Mouse (Mus musculus) bone marrow, adult 2 months (tissue): ENCODE results near the gene Eif3b.

Experiments used
- CTCF ChIP-seq: fragments of 200-500 bp; IDR thresholded peaks from 2 replicates; pipeline ENCODE4 v1.5.1; 2011; ENCODE audit warnings: low read length, control low read depth; ENCODE audit not compliant: control insufficient read depth, insufficient read depth
- POLR2A ChIP-seq: fragments of 200-500 bp; IDR thresholded peaks from 2 replicates; pipeline ENCODE4 v1.6.1; 2011; ENCODE audit warnings: low read depth, mild to moderate bottlenecking, control low read depth, low read length, borderline replicate concordance; ENCODE audit not compliant: control insufficient read depth

DNA sequence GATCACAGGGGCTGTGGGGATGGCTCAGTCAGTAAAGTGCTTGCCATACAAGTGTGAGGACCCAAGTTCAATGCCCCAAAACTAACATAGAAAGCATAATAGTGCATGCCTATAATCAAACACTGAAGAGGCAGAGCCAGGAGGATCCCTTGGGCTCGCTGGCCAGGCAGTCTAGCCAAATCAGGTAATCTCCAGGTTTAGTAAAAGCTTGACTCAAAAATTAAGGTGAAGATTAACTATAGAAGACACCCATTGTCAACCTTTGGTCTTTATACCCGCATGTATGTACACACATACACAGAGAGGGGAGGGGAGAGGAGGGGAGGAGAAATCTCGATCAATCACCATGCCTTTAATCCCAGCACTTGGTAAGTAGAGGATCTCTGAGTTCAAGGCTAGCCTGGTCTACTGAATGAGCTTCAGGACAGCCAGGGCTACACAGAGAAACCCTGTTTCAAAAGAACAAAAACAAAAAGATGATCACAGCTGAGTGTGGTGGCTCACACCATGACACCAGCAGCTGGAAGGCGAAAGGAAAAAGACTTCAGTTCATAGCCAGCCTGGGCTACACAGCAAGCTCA lies 43.8 kb upstream of the Eif3b start:
- TF ChIP-seq CTCF = no peak
- no peak for TF ChIP-seq POLR2A
